Mouse (Mus musculus): ENCODE data around the gene Tmem30b. TPM values are rescaled to one million over a fixed set of nuclear protein-coding genes. Genes with fewer than 3 reads are reported as not detected.

Gene Tmem30b
- polyA plus RNA-seq, 1 experiment = 24.4 TPM

GRCm38 (mm10) chr12:73517022-73517709 lies 29.0 kb downstream of the Tmem30b start:
- DNase-seq (ENCODE audit: low read depth) = no peak

- DNase-seq (ENCODE audit: low read depth) = no peak
These were observed 29.7 kb downstream of the Tmem30b start for GRCm38 (mm10) chr12:73516516-73516915.

- DNase-seq (ENCODE audit: low read depth) = no peak
These were observed 31.5 kb downstream of the Tmem30b start for GRCm38 (mm10) chr12:73514722-73515121.

GRCm38 (mm10) chr12:73513958-73514357 lies 32.2 kb downstream of the Tmem30b start:
- DNase-seq (ENCODE audit: low read depth) = no peak

- no peak for DNase-seq (ENCODE audit: low read depth)
These were observed 34.6 kb downstream of the Tmem30b start for GRCm38 (mm10) chr12:73511467-73512047.

GRCm38 (mm10) chr12:73507105-73507504 lies 39.1 kb downstream of the Tmem30b start:
- no peak for DNase-seq (ENCODE audit: low read depth)

- no peak for DNase-seq (ENCODE audit: low read depth)
These were observed 39.5 kb downstream of the Tmem30b start for GRCm38 (mm10) chr12:73506648-73507047.

GRCm38 (mm10) chr12:73500689-73501326 lies 45.4 kb downstream of the Tmem30b start:
- DNase-seq (ENCODE audit: low read depth) = no peak

GRCm38 (mm10) chr12:73495172-73495571 lies 51.0 kb downstream of the Tmem30b start:
- no peak for DNase-seq (ENCODE audit: low read depth)

GRCm38 (mm10) chr12:73493929-73494530 lies 52.2 kb downstream of the Tmem30b start:
- DNase-seq (ENCODE audit: low read depth) = no peak

Other genes starting within 250 kb of the Tmem30b start
- 10.4 and 11.4 TPM in 2 replicates for gene Prkch, start 38.4 kb upstream of the Tmem30b start, polyA plus RNA-seq (2012; rRNA removed)

Data from gonadal fat pad, adult 2 months (tissue).